Mouse (Mus musculus) ES-CJ7 (cell line): ENCODE data around the gene Gclc.

Experiments used
- DNase-seq: peaks from one replicate; pipeline ENCODE4 v3.0.0; 2011; ENCODE audit warnings: low read depth, low spot score

The Gclc gene

GRCm38 (mm10) chr9:77783006-77783405 is 28.7 kb downstream of the Gclc start:
- no peak for DNase-seq

GRCm38 (mm10) chr9:77785466-77785865 is 31.1 kb downstream of the Gclc start:
- DNase-seq = no peak

GRCm38 (mm10) chr9:77787936-77788335 is 33.6 kb downstream of the Gclc start:
- DNase-seq = peak; percentile 23

- no peak for DNase-seq
Observed at GRCm38 (mm10) chr9:77789615-77790348, 35.4 kb downstream of the Gclc start.

- no peak for DNase-seq
Observed at GRCm38 (mm10) chr9:77793838-77794237, 39.5 kb downstream of the Gclc start.

GRCm38 (mm10) chr9:77802461-77802860 is 48.1 kb downstream of the Gclc start:
- peak; percentile 28 for DNase-seq

- DNase-seq = no peak
Observed at GRCm38 (mm10) chr9:77806426-77806825, 52.1 kb downstream of the Gclc start.

GRCm38 (mm10) chr9:77806842-77807668 is 52.7 kb downstream of the Gclc start:
- peak; percentile 82 for DNase-seq

- DNase-seq = no peak
Observed at GRCm38 (mm10) chr9:77808481-77808880, 54.1 kb downstream of the Gclc start.

GRCm38 (mm10) chr9:77818858-77819257 is 64.5 kb downstream of the Gclc start:
- no peak for DNase-seq

GRCm38 (mm10) chr9:77819318-77819717 is 65.0 kb downstream of the Gclc start:
- DNase-seq = no peak

GRCm38 (mm10) chr9:77820836-77821235 is 66.5 kb downstream of the Gclc start:
- DNase-seq = peak; percentile 11

- DNase-seq = peak; percentile 52
Observed at GRCm38 (mm10) chr9:77825380-77825961, 71.1 kb downstream of the Gclc start.

- DNase-seq = no peak
Observed at GRCm38 (mm10) chr9:77826237-77826636, 71.9 kb downstream of the Gclc start.

GRCm38 (mm10) chr9:77828531-77828965 is 74.2 kb downstream of the Gclc start:
- DNase-seq = no peak

GRCm38 (mm10) chr9:77834259-77834993 is 80.1 kb downstream of the Gclc start:
- DNase-seq = peak; percentile 54

GRCm38 (mm10) chr9:77835122-77835521 is 80.8 kb downstream of the Gclc start:
- no peak for DNase-seq

- no peak for DNase-seq
Observed at GRCm38 (mm10) chr9:77835756-77836155, 81.4 kb downstream of the Gclc start.

- no peak for DNase-seq
Observed at GRCm38 (mm10) chr9:77838586-77838985, 84.3 kb downstream of the Gclc start.
